Mouse (Mus musculus): ENCODE data around the gene Rhag. TPM values are rescaled to one million over a fixed set of nuclear protein-coding genes. Genes with fewer than 3 reads are reported as not detected.

The Rhag gene
- polyA plus RNA-seq, 1 experiment from 2014 or later: 3.7 TPM

DNA sequence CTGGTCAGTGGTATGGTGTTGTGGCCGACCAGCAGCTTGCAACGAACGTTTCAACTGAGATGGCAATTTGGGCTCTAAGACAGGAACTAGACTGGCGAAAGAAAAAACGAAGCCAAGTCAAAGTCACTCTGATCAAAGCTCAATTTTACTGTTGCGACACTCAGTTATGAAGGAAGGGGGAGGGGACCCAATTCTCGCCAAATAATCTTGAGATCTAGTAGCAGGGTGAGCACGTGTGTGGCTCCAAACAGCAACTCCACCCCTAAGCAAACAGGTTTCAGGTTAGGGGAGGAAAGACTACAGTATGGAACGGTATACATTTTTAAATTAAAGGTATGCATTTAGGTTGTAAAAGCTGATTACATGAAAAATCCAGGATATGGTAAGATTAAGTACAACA, 10.6 kb downstream of the Rhag start:
- 80% methylated on average over 9 of the region's 9 CpGs for WGBS
- Histone ChIP-seq H3K27me3 (no peaks in the 10 kb centered on the region), H3K9me3 (replicated peaks) (no peaks in the 10 kb centered on the region), H3K9ac (no peak overlapping the region), H3K36me3 (no peaks in the 10 kb centered on the region), H3K27ac (no peak overlapping the region), H3K4me2 (replicated peaks) (no peak overlapping the region), H3K4me1 (no peaks in the 10 kb centered on the region), H3K4me3 (no peak overlapping the region)
- ATAC-seq (ENCODE audit: low FRiP score): no peak

DNA sequence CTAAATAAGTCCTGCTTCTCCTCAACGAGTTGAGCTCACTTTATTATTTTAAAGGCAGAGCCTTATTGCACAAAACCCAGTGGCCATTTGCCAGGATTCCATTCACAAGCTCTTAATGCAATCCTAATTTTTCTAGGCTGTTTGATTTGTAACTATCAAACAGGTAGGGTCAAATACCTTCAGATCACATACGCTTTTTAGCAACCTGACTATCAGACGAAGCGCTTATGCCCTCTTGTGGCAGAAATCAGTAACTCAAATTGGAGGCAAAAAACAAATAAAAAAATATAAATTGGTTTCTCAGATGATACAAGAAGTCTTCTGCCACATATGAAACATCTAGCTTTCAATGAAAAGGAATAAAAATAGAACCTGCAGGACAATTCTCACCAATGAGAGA, 12.9 kb downstream of the Rhag start:
- no peaks in the 10 kb centered on the region for H3K36me3 ChIP-seq
- no peak overlapping the region for H3K9ac ChIP-seq
- no peaks in the 10 kb centered on the region for H3K4me1 ChIP-seq
- no peak overlapping the region for H3K4me2 ChIP-seq (replicated peaks)
- ATAC-seq (ENCODE audit: low FRiP score): no peak
- H3K27ac ChIP-seq: no peak overlapping the region
- WGBS: 33% methylated on average over 4 of the region's 4 CpGs
- H3K27me3 ChIP-seq: no peaks in the 10 kb centered on the region
- no peak overlapping the region for H3K4me3 ChIP-seq
- H3K9me3 ChIP-seq (replicated peaks): no peaks in the 10 kb centered on the region

DNA sequence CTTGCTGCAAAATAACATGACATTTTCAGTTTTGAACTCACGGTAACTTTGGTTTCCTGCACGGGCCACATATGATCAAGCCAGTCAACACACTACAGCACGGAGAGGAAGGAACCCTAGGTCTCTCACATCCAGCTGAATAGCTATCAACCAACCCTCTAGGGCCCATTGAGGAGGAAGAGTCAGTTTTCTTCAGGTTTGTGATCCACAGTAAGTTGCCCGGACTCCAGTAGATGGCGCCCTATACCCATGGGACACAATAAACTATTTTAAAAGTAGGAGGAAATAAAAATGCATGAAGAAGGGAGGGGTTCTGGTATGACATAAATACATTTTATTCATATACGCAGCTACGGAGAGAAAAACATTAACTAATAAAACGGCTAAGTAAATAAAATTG, 13.6 kb downstream of the Rhag start:
- Histone ChIP-seq H3K4me2 (replicated peaks) (no peak overlapping the region), H3K27me3 (no peaks in the 10 kb centered on the region), H3K4me1 (no peaks in the 10 kb centered on the region), H3K36me3 (no peaks in the 10 kb centered on the region), H3K9me3 (replicated peaks) (no peaks in the 10 kb centered on the region), H3K4me3 (no peak overlapping the region), H3K27ac (no peak overlapping the region), H3K9ac (no peak overlapping the region)
- 63% methylated on average over 8 of the region's 8 CpGs for WGBS
- no peak for ATAC-seq (ENCODE audit: low FRiP score)

DNA sequence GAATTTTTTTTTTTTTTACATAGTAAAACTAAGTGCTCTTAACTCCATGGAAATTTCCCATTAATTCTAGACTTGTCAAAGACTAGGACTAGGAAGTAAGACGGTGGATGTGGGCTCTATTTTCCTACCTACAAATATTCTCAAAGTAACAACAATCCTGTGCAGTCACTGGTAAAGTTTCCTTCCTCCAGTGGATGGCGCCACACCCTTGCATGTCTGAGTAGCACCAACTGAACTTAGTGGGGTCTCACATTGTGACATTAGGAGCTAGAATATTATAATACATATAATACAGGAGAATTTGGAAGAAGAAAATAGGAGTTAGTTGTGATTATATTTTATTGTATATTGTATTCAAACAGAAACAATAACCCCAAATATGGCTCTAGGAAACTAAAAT, 20.9 kb downstream of the Rhag start:
- Histone ChIP-seq H3K9ac (no peak overlapping the region), H3K36me3 (no peaks in the 10 kb centered on the region), H3K27ac (no peak overlapping the region), H3K4me2 (replicated peaks) (no peak overlapping the region), H3K27me3 (no peaks in the 10 kb centered on the region), H3K4me3 (no peak overlapping the region), H3K9me3 (replicated peaks) (no peaks in the 10 kb centered on the region), H3K4me1 (no peaks in the 10 kb centered on the region)
- 60% methylated on average over 2 of the region's 2 CpGs for WGBS
- no peak for ATAC-seq (ENCODE audit: low FRiP score)

GRCm38 (mm10) chr17:40837308-40837707, 26.4 kb downstream of the Rhag start:
- H3K9me3 ChIP-seq (replicated peaks): no peaks in the 10 kb centered on the region
- no peak overlapping the region for H3K4me2 ChIP-seq (replicated peaks)
- H3K4me3 ChIP-seq: no peak overlapping the region
- H3K36me3 ChIP-seq: no peaks in the 10 kb centered on the region
- no peaks in the 10 kb centered on the region for H3K4me1 ChIP-seq
- H3K27me3 ChIP-seq: no peaks in the 10 kb centered on the region
- ATAC-seq (ENCODE audit: low FRiP score): no peak
- no peak overlapping the region for H3K27ac ChIP-seq
- no peak overlapping the region for H3K9ac ChIP-seq

DNA sequence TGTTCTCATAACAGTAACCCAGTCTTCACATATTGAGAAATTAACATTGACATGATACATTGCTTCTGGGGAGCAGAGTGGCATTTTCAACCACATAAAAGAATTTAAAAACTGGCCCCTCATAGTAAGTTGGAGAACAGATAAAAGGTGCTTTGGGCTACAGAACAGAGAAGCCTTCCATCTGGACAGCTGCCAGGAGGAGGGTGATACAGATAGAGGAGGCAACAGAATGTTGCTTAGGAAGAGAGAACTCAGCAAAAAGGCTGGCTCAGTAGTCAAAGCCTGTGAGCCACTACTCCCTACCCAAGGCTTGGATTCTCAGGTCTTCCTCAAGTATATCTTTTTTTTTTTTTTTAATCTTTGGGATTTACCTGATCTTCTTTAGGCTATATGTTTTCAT, 44.1 kb downstream of the Rhag start:
- Histone ChIP-seq H3K27me3 (no peaks in the 10 kb centered on the region), H3K4me3 (no peak overlapping the region)

GRCm38 (mm10) chr17:40868952-40869747, 58.2 kb downstream of the Rhag start:
- no peak overlapping the region for H3K4me3 ChIP-seq
- WGBS: 75% methylated on average over 10 of the region's 10 CpGs
- H3K9ac ChIP-seq: no peak overlapping the region
- H3K4me2 ChIP-seq (replicated peaks): no peak overlapping the region
- no peaks in the 10 kb centered on the region for H3K4me1 ChIP-seq
- H3K27me3 ChIP-seq: no peaks in the 10 kb centered on the region
- no peaks in the 10 kb centered on the region for H3K36me3 ChIP-seq
- H3K27ac ChIP-seq: no peak overlapping the region
- H3K9me3 ChIP-seq (replicated peaks): no peaks in the 10 kb centered on the region
- no peak for ATAC-seq (ENCODE audit: low FRiP score)

More for the DNA sequence above, 44.1 kb downstream of the Rhag start:
- ATAC-seq (ENCODE audit: low FRiP score): no peak
- no peak overlapping the region for H3K4me2 ChIP-seq (replicated peaks)
- H3K9me3 ChIP-seq (replicated peaks): no peaks in the 10 kb centered on the region
- H3K9ac ChIP-seq: no peak overlapping the region
- no peaks in the 10 kb centered on the region for H3K4me1 ChIP-seq
- H3K36me3 ChIP-seq: no peaks in the 10 kb centered on the region
- no peak overlapping the region for H3K27ac ChIP-seq

- H3K4me3 ChIP-seq: no peak overlapping the region
- no peak for ATAC-seq (ENCODE audit: low FRiP score)
Measured at GRCm38 (mm10) chr17:40872626-40873025, 61.7 kb downstream of the Rhag start.

DNA sequence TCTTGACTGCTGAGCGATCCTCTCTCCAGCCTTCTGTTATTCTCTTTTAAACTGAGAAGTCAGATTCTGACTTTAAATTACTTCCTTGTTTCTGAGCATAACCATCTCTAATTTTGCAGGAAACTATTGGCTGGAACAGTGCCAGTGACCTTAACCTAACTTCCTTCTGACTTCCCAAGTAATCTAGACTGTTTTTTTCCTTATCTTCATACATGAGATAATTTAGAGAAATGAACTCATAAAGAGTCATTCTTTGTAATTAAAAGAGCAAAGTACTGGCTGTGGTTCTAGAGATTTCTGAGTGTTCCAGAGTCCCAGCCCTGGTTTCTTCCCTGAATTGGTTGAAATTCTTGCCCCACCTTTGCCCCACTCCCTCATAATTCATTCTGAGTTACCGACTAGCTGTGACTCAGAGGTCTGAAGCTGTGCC, 62.7 kb downstream of the Rhag start:
- Histone ChIP-seq H3K4me1 (no peaks in the 10 kb centered on the region), H3K27me3 (no peaks in the 10 kb centered on the region), H3K9me3 (replicated peaks) (no peaks in the 10 kb centered on the region), H3K27ac (no peak overlapping the region), H3K4me2 (replicated peaks) (no peak overlapping the region), H3K36me3 (no peaks in the 10 kb centered on the region), H3K4me3 (no peak overlapping the region), H3K9ac (no peak overlapping the region)
- 61% methylated on average over 2 of the region's 2 CpGs for WGBS
- ATAC-seq (ENCODE audit: low FRiP score): no peak

More at GRCm38 (mm10) chr17:40872626-40873025, 61.7 kb downstream of the Rhag start:
- Histone ChIP-seq H3K4me2 (replicated peaks) (no peak overlapping the region), H3K36me3 (no peaks in the 10 kb centered on the region), H3K9ac (no peak overlapping the region), H3K4me1 (no peaks in the 10 kb centered on the region), H3K27me3 (no peaks in the 10 kb centered on the region), H3K9me3 (replicated peaks) (no peaks in the 10 kb centered on the region), H3K27ac (no peak overlapping the region)
- WGBS: 94% methylated on average over 6 of the region's 6 CpGs

GRCm38 (mm10) chr17:40874701-40875100, 63.8 kb downstream of the Rhag start:
- H3K4me1 ChIP-seq: no peaks in the 10 kb centered on the region
- no peak overlapping the region for H3K4me2 ChIP-seq (replicated peaks)
- H3K27ac ChIP-seq: no peak overlapping the region
- H3K36me3 ChIP-seq: no peaks in the 10 kb centered on the region
- WGBS: 89% methylated on average over 3 of the region's 3 CpGs
- ATAC-seq (ENCODE audit: low FRiP score): no peak
- no peaks in the 10 kb centered on the region for H3K9me3 ChIP-seq (replicated peaks)
- H3K9ac ChIP-seq: no peak overlapping the region
- H3K27me3 ChIP-seq: no peaks in the 10 kb centered on the region
- no peak overlapping the region for H3K4me3 ChIP-seq

GRCm38 (mm10) chr17:40875568-40875967, 64.6 kb downstream of the Rhag start:
- H3K9me3 ChIP-seq (replicated peaks): no peaks in the 10 kb centered on the region
- H3K36me3 ChIP-seq: no peaks in the 10 kb centered on the region
- no peak for ATAC-seq (ENCODE audit: low FRiP score)
- H3K4me3 ChIP-seq: no peak overlapping the region
- H3K27ac ChIP-seq: no peak overlapping the region
- 94% methylated on average over 1 of the region's 1 CpGs for WGBS
- H3K4me1 ChIP-seq: no peaks in the 10 kb centered on the region
- H3K27me3 ChIP-seq: no peaks in the 10 kb centered on the region
- H3K9ac ChIP-seq: no peak overlapping the region
- no peak overlapping the region for H3K4me2 ChIP-seq (replicated peaks)

- no peak overlapping the region for H3K4me2 ChIP-seq (replicated peaks)
- no peak overlapping the region for H3K9ac ChIP-seq
- H3K27me3 ChIP-seq: no peaks in the 10 kb centered on the region
- ATAC-seq (ENCODE audit: low FRiP score): no peak
- no peaks in the 10 kb centered on the region for H3K4me1 ChIP-seq
- H3K27ac ChIP-seq: no peak overlapping the region
- no peak overlapping the region for H3K4me3 ChIP-seq
- H3K9me3 ChIP-seq (replicated peaks): no peaks in the 10 kb centered on the region
- 41% methylated on average over 3 of the region's 3 CpGs for WGBS
- H3K36me3 ChIP-seq: no peaks in the 10 kb centered on the region
Measured at GRCm38 (mm10) chr17:40877741-40878140, 66.8 kb downstream of the Rhag start.

- ATAC-seq (ENCODE audit: low FRiP score): no peak
- Histone ChIP-seq H3K9me3 (replicated peaks) (no peaks in the 10 kb centered on the region), H3K4me1 (no peaks in the 10 kb centered on the region), H3K36me3 (no peaks in the 10 kb centered on the region), H3K27ac (no peak overlapping the region), H3K9ac (no peak overlapping the region), H3K27me3 (no peaks in the 10 kb centered on the region), H3K4me2 (replicated peaks) (peak overlapping the region; percentile 78), H3K4me3 (peak overlapping the region; percentile 48)
- WGBS: 5% methylated on average over 6 of the region's 6 CpGs
Measured at GRCm38 (mm10) chr17:40879528-40879923, 68.6 kb downstream of the Rhag start.
